Mouse (Mus musculus): ENCODE results near the gene Samd7. TPM values are rescaled to one million over a fixed set of nuclear protein-coding genes. Genes with fewer than 3 reads are reported as not detected.

Gene Samd7
- total RNA-seq, 2 experiments from 2014 or later = 0.06 TPM; not detected in 1

DNA sequence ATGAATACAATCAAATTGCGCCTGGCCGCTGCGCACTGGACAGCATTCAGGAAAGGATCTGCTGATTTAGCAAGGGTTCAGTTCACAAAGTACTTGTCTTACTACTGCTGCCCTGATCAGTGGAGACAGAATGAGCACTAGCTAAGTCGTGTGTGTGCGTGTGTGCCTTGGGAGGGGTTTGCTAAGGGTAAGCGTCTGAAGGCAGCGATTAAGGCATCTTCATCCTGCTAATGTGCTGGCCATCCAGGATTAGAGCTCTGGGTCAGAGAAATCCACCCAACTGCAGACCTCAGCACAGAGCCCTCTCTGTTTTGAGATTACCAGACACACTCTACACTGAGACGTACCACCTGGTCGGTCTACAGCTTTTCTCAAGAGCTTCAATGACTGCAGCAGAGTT is 2.2 kb downstream of the Samd7 start:
- intact Hi-C loops (cut with DNase I; ENCODE audit: low total_unique reads) = no loop called here
- DNase-seq = no peak

- intact Hi-C loops (cut with DNase I; ENCODE audit: low total_unique reads) = no loop called here
- no peak for DNase-seq
These were observed 8.6 kb downstream of the Samd7 start for GRCm38 (mm10) chr3:30754696-30755095.

- intact Hi-C loops (cut with DNase I; ENCODE audit: low total_unique reads) = no loop called here
- DNase-seq = no peak
These were observed 18.8 kb downstream of the Samd7 start for GRCm38 (mm10) chr3:30764877-30765276.

- intact Hi-C loops (cut with DNase I; ENCODE audit: low total_unique reads) = no loop called here
- DNase-seq = no peak
These were observed 19.4 kb downstream of the Samd7 start for GRCm38 (mm10) chr3:30765311-30766027.

DNA sequence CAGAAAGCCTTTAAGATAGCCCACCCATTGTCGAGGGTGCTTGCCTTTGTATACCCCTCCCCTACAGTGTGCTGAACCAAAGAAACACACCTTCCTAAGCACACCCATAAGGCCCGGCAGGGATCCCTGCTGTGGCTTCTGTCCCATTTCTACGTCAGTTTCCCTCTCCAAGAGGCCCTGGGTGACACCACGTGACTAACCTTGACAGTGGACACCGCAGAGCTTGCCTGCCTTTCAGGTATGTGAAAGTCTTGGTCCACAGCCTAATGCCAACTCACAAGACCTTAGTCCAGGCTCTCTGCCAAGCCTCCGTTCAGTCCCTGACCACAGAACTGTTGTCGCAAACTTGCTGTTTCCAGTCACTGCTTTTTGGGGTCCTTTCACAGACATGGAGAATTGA is 20.1 kb downstream of the Samd7 start:
- no peak for DNase-seq
- intact Hi-C loops (cut with DNase I; ENCODE audit: low total_unique reads) = no loop called here

GRCm38 (mm10) chr3:30767271-30767670 is 21.2 kb downstream of the Samd7 start:
- intact Hi-C loops (cut with DNase I; ENCODE audit: low total_unique reads) = no loop called here
- DNase-seq = no peak

DNA sequence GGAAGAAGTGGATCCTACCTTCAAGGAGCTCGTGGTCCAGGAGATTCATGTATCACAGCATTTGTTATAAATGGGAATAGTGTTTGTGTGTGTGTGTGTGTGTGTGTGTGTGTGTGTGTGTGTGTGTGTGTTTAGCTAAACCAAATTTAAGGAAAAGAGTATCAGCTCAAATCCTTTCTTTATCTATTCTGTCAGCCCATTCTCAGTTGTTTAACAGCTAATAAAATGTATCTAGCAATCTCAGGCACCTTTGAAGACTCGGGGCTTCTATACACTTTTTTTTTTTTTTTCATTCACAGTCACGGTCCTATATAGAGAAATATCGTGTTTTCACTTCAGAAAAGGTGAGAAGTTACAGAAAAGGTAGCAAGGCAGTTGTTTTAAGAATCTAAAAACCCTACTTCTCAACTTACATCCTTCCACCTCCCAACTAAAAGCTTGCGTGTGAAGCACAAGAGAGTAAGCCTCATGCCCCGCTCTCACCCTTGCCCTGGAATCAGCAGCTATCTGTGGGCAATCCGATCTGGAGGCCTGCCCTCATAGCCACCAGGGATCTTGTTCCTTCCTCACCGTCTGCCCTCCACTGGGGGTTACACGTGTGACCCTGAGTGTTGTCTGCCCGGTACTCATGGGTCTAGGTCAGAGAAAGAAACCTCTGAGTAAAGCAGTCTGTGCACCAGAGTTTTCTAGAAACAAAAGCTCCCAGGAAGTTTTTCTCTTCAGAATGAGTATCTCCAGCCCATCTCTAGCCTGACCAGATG is 23.8 kb downstream of the Samd7 start:
- intact Hi-C loops (cut with DNase I; ENCODE audit: low total_unique reads) = no loop called here
- no peak for DNase-seq

DNA sequence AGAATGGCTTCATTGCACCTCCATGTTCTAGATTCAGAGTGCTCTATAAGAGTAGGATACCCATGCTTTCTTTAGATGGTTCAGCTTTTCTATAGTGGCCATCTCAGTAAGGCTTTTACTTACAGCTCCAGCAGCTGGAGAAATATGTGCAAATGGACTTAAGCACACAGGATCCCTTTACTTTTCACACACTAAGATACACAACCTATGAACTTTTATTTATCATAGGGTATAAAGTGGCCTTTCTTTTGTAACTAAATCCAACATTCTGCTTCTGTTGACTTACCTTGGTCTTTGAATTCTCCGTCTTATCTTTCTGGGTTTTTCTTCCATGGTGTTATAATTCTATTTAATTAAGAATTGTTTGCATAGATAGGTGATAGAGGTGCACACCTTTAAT is 25.5 kb downstream of the Samd7 start:
- intact Hi-C loops (cut with DNase I; ENCODE audit: low total_unique reads) = no loop called here
- DNase-seq = no peak

GRCm38 (mm10) chr3:30772631-30773030 is 26.5 kb downstream of the Samd7 start:
- intact Hi-C loops (cut with DNase I; ENCODE audit: low total_unique reads) = no loop called here
- no peak for DNase-seq

DNA sequence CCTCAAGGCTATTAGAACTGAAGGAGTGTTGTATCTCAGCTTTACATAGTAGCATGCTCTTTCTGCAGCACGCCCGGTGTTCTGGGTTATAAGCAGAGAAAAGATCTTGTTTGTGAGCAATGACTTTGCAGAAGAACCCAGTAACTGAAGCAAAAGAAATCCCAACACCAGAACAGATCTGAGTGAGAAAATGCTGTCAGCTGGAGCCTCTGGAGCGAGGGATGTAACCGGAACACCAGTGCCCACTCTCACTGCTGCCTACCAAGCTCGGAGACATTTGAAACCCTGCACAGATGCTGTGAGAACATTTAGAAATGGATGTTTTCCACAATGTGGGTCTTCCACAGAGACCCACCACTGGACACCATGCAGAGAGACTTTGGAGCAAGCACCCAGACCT is 28.6 kb downstream of the Samd7 start:
- intact Hi-C loops (cut with DNase I; ENCODE audit: low total_unique reads) = no loop called here
- no peak for DNase-seq

DNA sequence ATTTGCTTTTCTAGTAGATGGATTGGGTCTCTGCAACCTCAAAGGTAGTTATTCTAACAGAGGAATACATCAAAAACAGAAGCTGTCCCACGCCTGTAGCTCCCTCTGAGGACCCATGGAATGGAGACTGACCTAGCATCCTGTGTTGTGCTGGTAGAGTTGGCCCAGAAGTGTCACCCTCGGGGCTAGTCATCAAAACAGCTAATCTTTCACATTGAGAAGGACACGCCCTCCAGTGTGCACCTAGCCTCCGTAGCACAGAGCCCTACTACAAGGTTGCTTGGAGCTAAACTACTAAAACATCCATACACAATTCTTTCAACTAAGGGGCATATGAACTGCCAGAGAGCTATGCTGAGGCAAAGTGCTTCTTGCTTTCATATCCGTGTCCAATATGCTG is 31.9 kb downstream of the Samd7 start:
- DNase-seq = no peak
- intact Hi-C loops (cut with DNase I; ENCODE audit: low total_unique reads) = no loop called here

- DNase-seq = no peak
- intact Hi-C loops (cut with DNase I; ENCODE audit: low total_unique reads) = no loop called here
These were observed 42.4 kb downstream of the Samd7 start for GRCm38 (mm10) chr3:30788531-30788930.

GRCm38 (mm10) chr3:30792737-30793402 is 46.8 kb downstream of the Samd7 start, which contains the start of gene Sec62:
Sec62 (plus strand) TSS chr3:30792875.
- peak; percentile 94 for DNase-seq
- intact Hi-C loops (cut with DNase I; ENCODE audit: low total_unique reads) = no loop called here

DNA sequence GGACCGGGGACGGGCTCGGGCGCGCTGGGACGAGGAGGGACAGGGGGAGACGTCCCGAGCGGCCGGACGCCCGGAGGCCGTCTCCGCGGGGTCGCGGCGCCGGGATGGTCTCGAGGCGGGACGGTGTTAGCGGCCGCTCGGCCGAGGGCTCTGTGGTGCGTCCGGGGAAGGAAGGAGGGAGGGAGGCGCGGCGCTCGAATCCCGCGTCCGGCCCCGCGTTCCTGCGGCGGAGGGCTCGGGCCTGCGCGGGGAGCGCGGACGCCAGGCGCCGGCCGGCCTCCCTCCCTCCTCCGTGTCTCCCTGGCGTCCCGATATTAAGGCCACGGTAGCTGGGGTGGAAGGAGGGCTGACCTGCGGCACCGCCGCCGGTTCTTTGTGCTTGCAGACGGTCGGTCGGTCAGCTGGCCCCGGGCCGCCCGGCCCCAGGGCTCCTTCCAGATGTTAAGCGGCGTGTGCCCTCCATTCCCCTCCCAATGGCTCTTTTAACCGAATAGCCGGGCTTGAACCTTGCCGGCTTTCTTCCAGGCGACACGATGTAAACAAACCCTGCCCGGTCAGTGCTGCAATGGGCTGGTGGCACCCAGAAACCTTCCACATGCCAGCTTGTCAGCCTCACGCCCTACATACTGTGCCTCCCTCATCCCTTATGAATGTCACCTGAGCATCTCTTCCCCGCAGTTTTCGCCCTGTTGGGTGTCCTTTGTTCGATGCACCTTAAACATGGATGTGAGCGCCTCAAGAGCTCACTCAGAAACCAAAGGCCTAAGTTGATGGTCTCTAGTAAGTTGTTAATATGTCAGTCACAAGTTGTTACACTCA is 47.5 kb downstream of the Samd7 start:
- DNase-seq = peak; percentile 32
- intact Hi-C loops (cut with DNase I; ENCODE audit: low total_unique reads) = no loop called here

DNA sequence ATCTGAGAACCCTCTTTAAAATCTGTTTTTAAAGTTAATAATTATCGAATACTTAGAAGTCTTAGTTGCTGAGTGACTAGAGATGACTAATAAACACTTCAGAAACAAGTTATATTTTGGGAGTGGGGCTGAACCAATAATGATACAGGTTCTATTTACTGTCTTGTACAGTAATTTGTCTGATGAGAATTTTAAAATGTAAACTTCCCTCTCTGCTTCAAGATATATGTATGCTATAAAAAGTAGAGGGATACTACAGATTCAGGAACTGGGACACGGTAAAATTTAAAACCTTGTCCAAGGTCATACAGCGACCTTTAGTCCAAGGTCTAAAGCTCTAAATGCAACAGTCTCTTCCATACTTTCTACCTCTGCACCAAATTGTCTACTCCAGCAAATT is 56.1 kb downstream of the Samd7 start:
- DNase-seq = no peak
- intact Hi-C loops (cut with DNase I; ENCODE audit: low total_unique reads) = no loop called here

DNA sequence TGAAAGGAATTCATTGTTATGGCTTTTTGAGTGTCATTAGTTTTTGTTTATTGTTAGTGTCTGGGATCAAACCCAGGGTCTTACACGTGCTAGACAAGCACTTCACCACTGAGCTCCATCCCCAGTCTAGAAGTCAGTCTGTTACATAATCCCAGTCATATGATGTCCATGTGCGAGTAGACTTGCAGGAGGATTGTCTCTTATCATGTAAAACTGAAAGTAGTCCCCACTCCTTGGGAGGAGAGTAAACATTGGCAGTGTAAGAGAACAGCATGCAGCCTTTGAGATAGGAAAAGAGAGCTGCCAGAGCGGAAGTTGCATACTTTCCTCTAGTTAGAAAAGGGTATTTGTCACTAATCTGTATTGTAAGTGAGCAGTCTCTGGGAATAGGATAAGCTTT is 66.8 kb downstream of the Samd7 start:
- DNase-seq = no peak
- intact Hi-C loops (cut with DNase I; ENCODE audit: low total_unique reads) = loop anchor here (10.0 kb wide), 1 partner anchor 198 kb away; no protein-coding TSS in a partner anchor
